Mouse (Mus musculus): ENCODE data around the gene Hc.

Hc gene

DNA sequence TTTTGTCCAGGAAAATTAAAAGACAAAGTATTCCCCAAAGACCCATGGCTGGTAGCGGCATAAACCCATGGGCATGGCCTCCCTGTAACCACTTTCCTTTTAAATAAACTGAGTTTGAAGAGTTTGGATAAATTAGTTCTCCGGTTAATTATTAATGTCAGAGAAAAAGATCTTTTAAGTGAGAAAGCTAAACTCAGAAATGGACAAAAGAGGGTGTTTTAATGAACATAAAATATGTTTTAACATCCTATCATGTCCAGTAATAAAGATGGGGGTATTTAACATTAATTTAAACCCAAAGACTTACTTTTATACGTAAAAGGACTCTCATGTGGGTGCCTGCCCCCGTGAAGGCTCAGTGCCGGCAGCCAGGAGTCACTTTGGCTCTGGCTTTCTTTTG is at the start of gene Hc:
TSS of gene Hc (minus strand) at position 101 of the 400 bp plus-strand sequence.
- no peak for DNase-seq (ENCODE audit: low spot score in 2 of 2)

DNA sequence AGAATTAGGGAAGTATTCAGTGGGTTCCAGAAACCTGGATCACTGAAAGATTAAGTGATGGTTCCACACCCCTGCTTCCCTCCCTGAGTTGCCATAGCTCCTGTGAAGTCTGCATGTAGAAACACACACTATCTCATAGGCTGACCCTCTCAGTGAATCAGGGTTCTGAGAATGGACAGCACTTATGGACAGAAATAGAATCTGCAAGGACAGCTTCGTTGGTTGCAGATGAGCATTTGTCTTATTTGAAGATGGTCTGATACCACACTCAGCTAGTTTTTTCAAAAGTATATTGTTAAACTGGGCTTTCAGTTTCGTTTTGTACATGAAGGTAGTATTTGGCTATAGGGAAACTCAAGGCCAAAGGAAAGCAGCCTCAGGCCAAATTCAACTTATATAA is 49.3 kb upstream of the Hc start:
- DNase-seq (ENCODE audit: low spot score in 2 of 2): no peak

- no peak for DNase-seq (ENCODE audit: low spot score in 2 of 2)
Observed at GRCm38 (mm10) chr2:35109924-35110304, 48.7 kb upstream of the Hc start.

DNA sequence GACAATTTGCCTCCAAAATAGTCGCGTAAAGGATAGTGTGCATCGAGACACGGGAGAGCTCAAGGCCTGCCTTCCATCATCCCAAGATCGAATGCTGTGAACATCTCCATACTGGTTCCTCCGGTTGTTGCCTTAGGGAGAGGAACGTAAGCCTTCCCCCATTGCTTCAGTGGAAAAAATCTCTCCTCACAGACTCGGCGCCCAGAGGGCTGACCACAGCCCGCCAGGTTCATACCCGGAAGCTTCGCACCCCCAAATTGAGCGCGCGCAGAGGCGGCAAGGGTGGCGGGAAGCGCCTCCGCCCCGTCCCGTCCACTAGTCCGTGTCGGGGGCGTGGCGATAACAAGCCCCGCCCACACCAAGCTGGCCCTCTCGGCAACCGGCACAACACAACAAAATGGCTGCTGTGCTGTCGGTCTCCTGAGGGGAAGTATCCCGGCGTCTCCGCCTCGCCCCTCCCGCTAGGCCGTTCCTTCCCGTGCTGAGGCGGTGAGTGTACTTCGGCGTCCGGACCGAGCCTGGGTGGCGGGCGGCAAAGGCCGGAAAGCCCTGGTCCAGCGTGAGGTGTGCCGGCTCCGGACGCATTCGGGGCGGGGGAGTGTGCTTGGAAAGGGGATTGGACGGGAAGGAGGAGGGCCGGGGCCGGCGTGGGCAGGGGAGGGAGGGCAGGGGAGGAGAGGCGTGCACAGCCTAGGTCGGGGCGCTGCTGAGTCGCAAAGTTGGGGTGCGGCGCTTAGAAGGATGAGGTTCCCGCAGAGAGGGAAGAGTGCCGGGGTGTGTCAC is 48.1 kb upstream of the Hc start, which contains the start of gene Cntrl:
TSS of gene Cntrl (plus strand) at position 352 of the 783 bp plus-strand sequence.
- DNase-seq (ENCODE audit: low spot score in 2 of 2): peak; percentile 75 to 95

DNA sequence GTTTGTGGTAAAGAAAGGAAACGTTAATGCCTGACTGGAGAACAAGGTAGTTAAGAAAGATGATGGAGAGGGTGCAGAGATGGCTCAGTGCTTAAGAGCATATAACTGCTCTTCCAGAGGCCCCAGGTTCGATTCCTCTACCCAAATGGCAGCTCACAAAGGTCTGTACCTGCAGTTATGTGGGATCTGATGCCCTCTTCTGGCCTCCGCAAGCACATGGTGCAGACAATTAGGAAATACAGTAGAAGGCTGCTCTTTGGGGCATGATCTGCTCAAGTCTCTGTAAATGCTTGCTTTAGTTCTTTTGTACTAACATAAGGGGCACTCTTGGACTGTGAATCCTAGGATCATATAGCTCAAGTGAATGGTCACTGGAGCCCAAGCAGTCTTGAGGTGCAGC is 47.5 kb upstream of the Hc start:
- DNase-seq (ENCODE audit: low spot score in 2 of 2): peak in 1 of 2 experiments; percentile 34

GRCm38 (mm10) chr2:35107984-35108635 is 46.9 kb upstream of the Hc start:
- peak in 1 of 2 experiments; percentile 27 for DNase-seq (ENCODE audit: low spot score in 2 of 2)

GRCm38 (mm10) chr2:35104843-35105242 is 43.6 kb upstream of the Hc start:
- DNase-seq (ENCODE audit: low spot score in 2 of 2): no peak

- no peak for DNase-seq (ENCODE audit: low spot score in 2 of 2)
Observed at GRCm38 (mm10) chr2:35103558-35103957, 42.3 kb upstream of the Hc start.

DNA sequence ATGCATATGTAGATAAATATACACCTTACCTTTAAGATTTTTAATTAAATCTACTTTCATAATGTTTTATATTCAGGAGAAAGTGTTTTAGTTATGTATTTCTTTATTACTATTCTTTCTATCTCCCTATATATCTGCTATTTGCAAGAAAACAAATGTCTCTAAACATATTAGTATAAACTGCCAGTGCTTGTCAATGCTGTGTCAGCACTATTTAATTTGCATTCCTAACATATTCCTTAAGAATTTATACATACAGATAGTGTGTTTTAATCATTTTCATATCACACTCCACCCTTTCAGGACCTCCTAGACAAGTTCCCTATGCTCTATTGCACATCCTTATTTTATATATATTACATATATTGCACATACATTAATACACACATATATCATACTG is 41.5 kb upstream of the Hc start:
- no peak for DNase-seq (ENCODE audit: low spot score in 2 of 2)

- no peak for DNase-seq (ENCODE audit: low spot score in 2 of 2)
Observed at GRCm38 (mm10) chr2:35101443-35101842, 40.2 kb upstream of the Hc start, which contains the start of gene AI182371. AI182371 (minus strand) TSS chr2:35101543.

- DNase-seq (ENCODE audit: low spot score in 2 of 2): no peak
Observed at GRCm38 (mm10) chr2:35100529-35100928, 39.3 kb upstream of the Hc start.

GRCm38 (mm10) chr2:35087418-35087817 is 26.2 kb upstream of the Hc start:
- DNase-seq (ENCODE audit: low spot score in 2 of 2): no peak

GRCm38 (mm10) chr2:35079166-35079565 is 17.9 kb upstream of the Hc start:
- no peak for DNase-seq (ENCODE audit: low spot score in 2 of 2)

- DNase-seq (ENCODE audit: low spot score in 2 of 2): no peak
Observed at GRCm38 (mm10) chr2:35074328-35074727, 13.1 kb upstream of the Hc start.

GRCm38 (mm10) chr2:35072547-35072946 is 11.3 kb upstream of the Hc start:
- no peak for DNase-seq (ENCODE audit: low spot score in 2 of 2)

- no peak for DNase-seq (ENCODE audit: low spot score in 2 of 2)
Observed at GRCm38 (mm10) chr2:35070275-35070674, 9.0 kb upstream of the Hc start.

- no peak for DNase-seq (ENCODE audit: low spot score in 2 of 2)
Observed at GRCm38 (mm10) chr2:35069124-35069523, 7.9 kb upstream of the Hc start.

DNA sequence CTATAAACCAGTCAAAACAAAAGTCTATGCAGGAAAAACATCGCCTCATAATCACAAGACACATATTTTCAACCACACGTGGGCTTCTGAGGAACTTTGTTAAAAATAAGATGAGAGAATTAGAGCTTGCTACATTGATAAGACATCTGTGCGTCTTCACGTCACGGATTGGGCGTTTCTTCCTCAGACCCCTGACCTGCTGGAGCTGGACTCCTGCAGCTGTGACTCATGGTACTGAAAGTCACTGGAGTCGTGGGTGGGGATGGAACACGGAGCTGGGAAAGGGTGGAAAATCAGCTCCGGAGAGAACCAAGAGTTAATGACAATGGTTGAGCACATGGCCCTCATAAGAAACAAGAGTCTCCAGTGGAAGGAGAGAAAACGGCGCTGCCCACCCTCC is 5.9 kb upstream of the Hc start:
- no peak for DNase-seq (ENCODE audit: low spot score in 2 of 2)

- DNase-seq (ENCODE audit: low spot score in 2 of 2): no peak
Observed at GRCm38 (mm10) chr2:35066525-35067082, 5.4 kb upstream of the Hc start.

DNA sequence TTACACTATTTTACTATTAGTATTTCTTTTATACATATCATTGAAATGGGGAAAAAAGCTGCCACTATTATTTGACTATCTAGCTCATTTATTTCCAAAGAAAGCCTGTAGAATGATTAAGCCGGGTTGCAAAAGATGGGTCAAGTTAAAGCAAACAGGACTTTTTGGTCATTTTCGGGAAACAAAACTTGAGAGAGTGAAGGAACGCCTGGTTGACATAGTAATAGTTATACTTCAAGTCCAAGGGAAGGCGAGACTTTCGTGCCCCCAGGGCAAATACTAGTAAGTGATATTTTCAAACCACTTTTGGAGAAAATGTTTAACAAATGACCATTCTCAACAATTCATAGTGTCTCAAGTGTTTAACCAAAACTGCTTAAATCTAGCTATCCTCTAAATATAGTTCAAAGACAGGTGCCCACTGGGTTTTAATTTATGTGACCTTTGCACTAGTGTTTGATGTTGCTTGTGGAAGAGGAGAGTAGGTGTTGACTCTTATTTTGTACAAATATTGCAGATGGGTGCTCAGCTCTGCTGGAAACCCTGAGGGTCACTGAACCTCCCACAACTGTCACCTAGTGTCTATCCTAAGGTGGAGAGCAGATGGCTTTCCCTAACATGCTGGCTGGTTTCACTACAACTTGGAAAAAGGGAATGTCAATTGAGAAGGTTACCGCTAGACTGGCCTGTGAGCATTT is 2.2 kb upstream of the Hc start:
- DNase-seq (ENCODE audit: low spot score in 2 of 2): no peak

- DNase-seq (ENCODE audit: low spot score in 2 of 2): no peak
Observed at GRCm38 (mm10) chr2:35060897-35061296, 341 bp downstream of the Hc start.

GRCm38 (mm10) chr2:35060256-35060655 is 982 bp downstream of the Hc start:
- DNase-seq (ENCODE audit: low spot score in 2 of 2): no peak

All from cerebellum, postnatal 4 days (tissue).